Mouse (Mus musculus) right cerebral cortex, postnatal 4 days (tissue): ENCODE measurements at regions not wholly inside any gene's neighbourhood (a gene's known extent, or its start where the extent isn't known, plus 50 kb on each side); places are given as distances from the start of the nearest gene placed in this dataset.

Source experiments
- DNase-seq: peaks from one replicate; pipeline ENCODE4 v3.0.0-alpha.2; 2022

- no peak for DNase-seq
Measured at GRCm38 (mm10) chr15:17289221-17289620, 560.7 kb downstream of the Cdh9 start.
